Mouse (Mus musculus) Patski (cell line): Measurements from ENCODE around the gene Mapk3. TPM values are rescaled to one million over a fixed set of nuclear protein-coding genes. Genes with fewer than 3 reads are reported as not detected.

Experiments
- ATAC-seq: fragments of 100-300 bp; one replicate; pipeline ENCODE4 v1.8.0; 2021
- CTCF ChIA-PET: fragments of 350-600 bp; sonication (Branson Sonifier 250); formaldehyde crosslinking; loops from one replicate; lab custom pipeline; 2022; ENCODE audit warnings: inconsistent platforms; lab: Charles Lee
- POLR2A ChIA-PET: fragments of 350-600 bp; sonication (Branson Sonifier 250); formaldehyde crosslinking; loops from one replicate; lab custom pipeline; 2022; ENCODE audit warnings: antibody characterized with exemption, inconsistent platforms; lab: Charles Lee
- DNase-seq: peaks from one replicate; pipeline ENCODE4 v3.0.0-alpha.2; 2011; ENCODE audit warnings: low read depth, low spot score
- H3K27me3 ChIP-seq: fragments of 371-371 bp; one replicate; pipeline ENCODE4 v1.5.1; 2021
- CTCF ChIP-seq: fragments of 100-300 bp; IDR thresholded peaks from one replicate; pipeline ENCODE4 v1.5.1; 2021
- in situ Hi-C: fragments of 300-500 bp; cut with MboI; formaldehyde crosslinking; loops from 3 replicates; pipeline ENCODE4 v1.11.1; 2018; ENCODE audit warnings: low pct_unique_long_range_greater_than_20kb, mixed read lengths
- polyA plus RNA-seq: library from polyadenylated mRNA; unstranded; gene quantifications from one replicate; pipeline ENCODE4 v1.2.3, GENCODE M21; 2021

Mapk3 gene
- polyA plus RNA-seq, 1 experiment from 2014 or later: 122 TPM

GRCm38 (mm10) chr7:126739551-126739950 is 19.9 kb upstream of the Mapk3 start:
- no peak for ATAC-seq
- in situ Hi-C loops: no loop called here
- no peaks in the 10 kb centered on the region for H3K27me3 ChIP-seq
- no peak for TF ChIP-seq CTCF
- POLR2A ChIA-PET: no interaction called here
- CTCF ChIA-PET: no interaction called here
- DNase-seq: no peak

DNA sequence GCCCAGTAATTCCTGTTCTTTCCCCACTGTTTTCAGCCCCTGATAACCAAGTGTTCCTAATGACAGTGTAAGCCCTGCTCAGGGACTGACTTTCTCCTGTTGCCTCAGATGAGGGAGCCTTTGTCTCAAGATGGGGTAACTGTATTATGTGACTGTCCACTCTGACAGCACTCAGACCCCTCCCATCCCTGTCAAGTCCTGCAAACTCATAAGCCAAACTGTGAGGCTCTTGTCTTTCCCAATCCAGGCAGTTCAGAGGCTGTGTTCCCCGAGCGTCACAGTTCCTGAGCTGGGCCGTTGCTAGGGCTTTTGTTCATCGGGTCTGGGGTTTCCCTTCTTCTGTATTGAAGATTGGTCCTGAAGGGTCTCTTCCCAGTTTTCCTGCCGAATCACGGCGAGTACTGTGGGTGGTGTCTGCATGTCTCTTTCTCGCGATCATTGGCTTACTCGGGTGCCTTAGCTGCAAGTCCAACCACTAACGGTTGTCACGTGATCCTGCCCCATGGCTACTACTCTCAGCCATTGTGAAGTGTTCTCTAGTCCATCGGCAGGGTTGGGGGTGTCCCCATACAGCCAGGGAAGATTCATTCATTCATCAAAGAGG is 19.2 kb upstream of the Mapk3 start:
- POLR2A ChIA-PET: no interaction called here
- no peak for DNase-seq
- CTCF ChIA-PET: no interaction called here
- in situ Hi-C loops: no loop called here
- no peak for ATAC-seq
- H3K27me3 ChIP-seq: no peaks in the 10 kb centered on the region
- TF ChIP-seq CTCF: no peak

DNA sequence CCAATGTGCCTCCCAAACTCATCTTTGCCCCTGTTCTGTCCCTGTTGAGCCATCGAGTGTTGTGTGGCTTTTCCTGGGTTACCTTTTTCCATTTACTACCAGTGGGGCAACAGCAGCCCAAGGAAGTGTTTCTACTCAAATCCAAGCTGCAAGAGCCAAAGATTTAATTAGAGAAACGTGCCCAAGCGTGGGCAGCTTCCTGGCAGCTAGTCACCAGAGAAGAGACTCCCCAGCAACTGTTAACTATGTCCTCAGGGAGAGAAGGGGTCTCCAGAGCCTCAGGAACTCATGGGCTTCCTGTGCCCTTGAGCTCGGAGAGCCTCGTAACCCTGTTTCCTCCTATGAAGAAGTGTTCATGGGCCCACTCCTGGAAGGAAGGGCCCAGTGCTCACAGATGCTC is 18.4 kb upstream of the Mapk3 start:
- POLR2A ChIA-PET: no interaction called here
- CTCF ChIA-PET: interaction anchor here (0.6 kb wide), 1 partner anchor 47 kb away, joined by 3 read pairs; no protein-coding TSS in a partner anchor
- TF ChIP-seq CTCF: no peak
- no peaks in the 10 kb centered on the region for H3K27me3 ChIP-seq
- ATAC-seq: no peak
- in situ Hi-C loops: no loop called here
- DNase-seq: no peak

- POLR2A ChIA-PET: no interaction called here
- in situ Hi-C loops: no loop called here
Observed at GRCm38 (mm10) chr7:126741452-126741851, 17.9 kb upstream of the Mapk3 start.

GRCm38 (mm10) chr7:126741964-126742482 is 17.4 kb upstream of the Mapk3 start:
- H3K27me3 ChIP-seq: no peaks in the 10 kb centered on the region
- ATAC-seq (no peak), DNase-seq (no peak)
- no peak for TF ChIP-seq CTCF
- ChIA-PET CTCF (interaction anchor here (1.4 kb wide), 1 partner anchor 9 kb away, joined by 3 read pairs; no protein-coding TSS in a partner anchor), POLR2A (no interaction called here)
- in situ Hi-C loops: no loop called here

More at GRCm38 (mm10) chr7:126741452-126741851, 17.9 kb upstream of the Mapk3 start:
- H3K27me3 ChIP-seq: no peaks in the 10 kb centered on the region
- DNase-seq: no peak
- CTCF ChIA-PET: interaction anchor here (0.6 to 1.4 kb wide), 2 partner anchors 10 to 47 kb away, joined by 3 read pairs; no protein-coding TSS in a partner anchor
- TF ChIP-seq CTCF: no peak
- ATAC-seq: no peak

- ChIA-PET CTCF (no interaction called here), POLR2A (no interaction called here)
- in situ Hi-C loops: no loop called here
- H3K27me3 ChIP-seq: no peaks in the 10 kb centered on the region
- DNase-seq (no peak), ATAC-seq (no peak)
- TF ChIP-seq CTCF: no peak
Observed at GRCm38 (mm10) chr7:126746066-126746465, 13.3 kb upstream of the Mapk3 start.

- ATAC-seq (no peak), DNase-seq (no peak)
- no peaks in the 10 kb centered on the region for H3K27me3 ChIP-seq
- no peak for TF ChIP-seq CTCF
- in situ Hi-C loops: no loop called here
- ChIA-PET POLR2A (no interaction called here), CTCF (no interaction called here)
Observed at GRCm38 (mm10) chr7:126746798-126747197, 12.6 kb upstream of the Mapk3 start.

DNA sequence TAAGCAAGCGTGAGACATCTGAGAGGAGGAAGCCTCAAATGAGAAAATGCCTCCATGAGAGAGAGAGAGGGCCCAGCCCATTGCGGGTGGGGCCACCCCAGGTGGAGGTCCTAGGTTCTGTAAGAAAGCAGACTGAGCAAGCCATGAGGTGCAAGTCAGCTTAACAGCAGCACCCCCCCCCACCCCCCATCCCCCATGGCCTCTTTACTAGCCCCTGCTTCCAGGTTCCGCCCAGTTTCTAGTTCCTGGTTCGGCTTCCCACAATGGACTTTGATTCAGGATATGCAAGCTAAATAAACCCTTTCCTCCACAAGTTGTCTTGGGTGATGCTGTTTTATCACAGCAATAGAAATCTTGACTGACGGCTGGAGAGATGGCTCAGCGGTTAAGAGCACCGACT is 10.6 kb upstream of the Mapk3 start:
- TF ChIP-seq CTCF: no peak
- no peak for DNase-seq
- POLR2A ChIA-PET: interaction anchor here (0.6 kb wide), 1 partner anchor 20 kb away, joined by 3 read pairs; no protein-coding TSS in a partner anchor
- CTCF ChIA-PET: no interaction called here
- ATAC-seq: no peak
- no peaks in the 10 kb centered on the region for H3K27me3 ChIP-seq
- in situ Hi-C loops: no loop called here

DNA sequence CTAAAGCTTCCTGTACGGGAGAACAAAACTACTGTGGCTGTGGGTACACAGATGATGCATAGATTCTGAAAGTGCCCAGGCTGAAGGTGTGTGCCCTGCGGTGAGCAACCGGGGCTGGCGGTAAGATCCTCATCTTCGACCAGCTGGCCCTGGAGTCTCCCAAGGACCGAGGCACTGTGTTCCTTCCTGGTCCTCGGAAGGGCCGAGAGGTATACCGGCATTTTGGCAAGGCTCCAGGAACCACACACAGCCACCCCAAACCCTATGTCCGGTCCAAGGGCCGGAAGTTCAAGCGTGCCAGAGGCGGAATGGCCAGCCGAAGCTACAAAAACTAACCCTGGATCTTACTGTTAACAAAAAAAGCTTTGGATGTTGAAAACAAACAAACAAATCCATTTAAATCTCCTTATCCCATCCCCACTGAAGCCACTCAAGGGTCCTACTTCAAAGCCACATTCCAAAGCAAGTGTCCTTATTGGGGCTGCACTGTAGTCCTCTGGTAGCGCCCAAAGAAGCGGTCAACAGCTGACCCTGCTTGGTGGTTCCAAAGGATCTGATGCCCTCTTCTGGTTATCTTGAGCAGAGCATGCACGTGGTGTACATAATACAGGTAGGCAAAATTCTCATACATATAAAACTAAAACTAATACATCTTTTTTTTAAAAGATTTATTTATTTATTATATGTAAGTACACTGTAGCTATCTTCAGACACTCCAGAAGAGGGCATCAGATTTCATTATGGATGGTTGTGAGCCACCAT is 9.6 kb upstream of the Mapk3 start:
- ChIA-PET CTCF (interaction anchor here (1.7 kb wide), 1 partner anchor 25 kb away, joined by 3 read pairs; no protein-coding TSS in a partner anchor), POLR2A (no interaction called here)
- TF ChIP-seq CTCF: peak; percentile 37
- DNase-seq: no peak
- in situ Hi-C loops: no loop called here
- H3K27me3 ChIP-seq: no peaks in the 10 kb centered on the region
- ATAC-seq: no peak

DNA sequence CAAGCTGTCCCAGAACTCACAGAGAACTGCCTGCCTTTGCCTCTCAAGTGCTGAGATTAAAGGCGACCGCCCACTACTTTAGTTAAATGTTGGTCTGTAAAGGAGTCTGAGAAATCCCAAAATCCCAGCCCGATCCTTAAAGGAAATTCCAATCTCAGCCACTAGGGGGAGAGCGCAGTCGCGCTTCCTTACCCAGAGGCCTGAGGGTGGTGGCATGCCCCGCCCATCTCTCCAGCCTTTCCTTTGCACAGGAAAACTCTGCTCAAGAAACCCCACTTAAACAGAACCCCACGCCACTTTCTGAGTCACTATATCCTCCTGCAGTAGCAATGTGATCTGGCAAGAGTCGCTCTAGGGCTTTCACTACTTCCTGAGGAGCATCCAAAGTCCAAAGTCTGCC is 4.5 kb upstream of the Mapk3 start:
- peak; percentile 94 for TF ChIP-seq CTCF
- peak; percentile 61 for ATAC-seq
- ChIA-PET CTCF (interaction anchor here (0.8 to 1.6 kb wide), 6 partner anchors 11 to 261 kb away, joined by 3 to 5 read pairs (median 3); partner anchors contain the start of gene Pagr1b), POLR2A (no interaction called here)
- DNase-seq: no peak
- in situ Hi-C loops: no loop called here
- H3K27me3 ChIP-seq: no peaks in the 10 kb centered on the region

- POLR2A ChIA-PET: no interaction called here
- ATAC-seq (no peak), DNase-seq (no peak)
- no peaks in the 10 kb centered on the region for H3K27me3 ChIP-seq
- TF ChIP-seq CTCF: no peak
- in situ Hi-C loops: no loop called here
- CTCF ChIA-PET: interaction anchor here (1.0 kb wide), 1 partner anchor 11 kb away, joined by 4 read pairs; no protein-coding TSS in a partner anchor
Observed at GRCm38 (mm10) chr7:126758539-126758938, 862 bp upstream of the Mapk3 start.
